Mouse (Mus musculus): ENCODE measurements around the gene Strip2. TPM values are rescaled to one million over a fixed set of nuclear protein-coding genes. Genes with fewer than 3 reads are reported as not detected.

Strip2 gene
- polyA plus RNA-seq, 1 experiment: 0.83 TPM

DNA sequence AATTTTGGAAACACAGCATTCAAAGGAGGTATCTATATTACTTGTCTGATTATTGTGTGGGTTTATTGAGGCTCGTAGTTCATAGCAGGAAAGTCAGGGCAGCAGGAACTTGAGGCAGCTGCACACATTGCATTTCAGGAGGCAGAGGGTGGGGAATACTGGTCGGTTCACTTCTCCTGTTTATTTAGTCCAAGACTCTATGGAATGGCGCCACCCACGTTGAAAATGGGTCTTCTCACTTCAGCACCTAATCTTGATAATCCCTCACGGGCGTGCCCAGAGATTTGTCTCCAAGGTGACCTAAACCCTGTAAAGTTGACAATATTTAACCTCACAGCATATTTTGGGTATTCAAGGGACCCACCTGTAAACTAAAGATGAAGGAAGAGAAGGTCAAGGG, 31.0 kb downstream of the Strip2 start:
- Histone ChIP-seq H3K36me3 (ENCODE audit: control insufficient read depth, insufficient read depth) (peaks cover 3% of the 10 kb centered on the region), H3K79me2 (ENCODE audit: control insufficient read depth, insufficient read depth) (no peaks in the 10 kb centered on the region), H3K4me3 (no peak overlapping the region), H3ac (ENCODE audit: control insufficient read depth, insufficient read length) (no peak overlapping the region), H3K27me3 (ENCODE audit: control insufficient read depth, insufficient read depth, insufficient read length) (no peaks in the 10 kb centered on the region), H3K4me2 (ENCODE audit: low read depth) (no peak overlapping the region)
- TF ChIP-seq USF1 (IDR thresholded peaks at IDR 0.05; ENCODE audit: low read depth): no peak
- no peak for TF ChIP-seq POLR2A (IDR thresholded peaks at IDR 0.05; ENCODE audit: insufficient read length, low read depth)
- no peak for TF ChIP-seq POLR2AphosphoS2 (IDR thresholded peaks at IDR 0.05; ENCODE audit: insufficient read length, low read depth)

DNA sequence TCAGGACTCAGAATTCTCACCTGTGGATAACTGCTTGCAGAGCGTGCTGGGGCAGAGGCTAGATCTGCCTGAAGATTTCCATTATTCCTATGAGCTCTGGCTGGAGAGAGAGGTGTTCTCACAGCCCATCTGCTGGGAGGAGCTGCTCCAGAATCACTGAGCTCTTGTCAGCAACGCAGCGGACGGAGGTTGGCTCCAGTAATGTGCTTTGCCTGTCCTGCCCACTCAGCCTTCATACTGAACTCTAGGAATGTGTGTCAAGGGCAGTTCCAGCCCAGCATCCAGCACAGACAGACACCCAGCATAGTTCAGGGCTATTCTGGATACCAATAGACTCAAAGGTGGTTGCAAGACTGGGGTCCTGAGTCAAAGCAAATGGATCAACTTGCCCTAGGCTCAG, 39.9 kb downstream of the Strip2 start:
- Histone ChIP-seq H3K4me2 (ENCODE audit: low read depth) (no peak overlapping the region), H3K27me3 (ENCODE audit: control insufficient read depth, insufficient read depth, insufficient read length) (no peaks in the 10 kb centered on the region), H3K4me3 (no peak overlapping the region), H3K79me2 (ENCODE audit: control insufficient read depth, insufficient read depth) (no peaks in the 10 kb centered on the region), H3K36me3 (ENCODE audit: control insufficient read depth, insufficient read depth) (no peaks in the 10 kb centered on the region), H3ac (ENCODE audit: control insufficient read depth, insufficient read length) (no peak overlapping the region)
- TF ChIP-seq POLR2AphosphoS2 (IDR thresholded peaks at IDR 0.05; ENCODE audit: insufficient read length, low read depth): no peak
- no peak for TF ChIP-seq TCF12 (IDR thresholded peaks at IDR 0.05; ENCODE audit: insufficient read depth, poor library complexity, severe bottlenecking)
- no peak for TF ChIP-seq TCF3 (IDR thresholded peaks at IDR 0.05; ENCODE audit: insufficient read length, low read depth)
- TF ChIP-seq REST (IDR thresholded peaks at IDR 0.05; ENCODE audit: insufficient read depth, insufficient read length): no peak
- TF ChIP-seq USF1 (IDR thresholded peaks at IDR 0.05; ENCODE audit: low read depth): no peak
- TF ChIP-seq SRF (IDR thresholded peaks at IDR 0.05; ENCODE audit: control insufficient read depth, insufficient read length, low read depth): no peak
- no peak for TF ChIP-seq POLR2A (IDR thresholded peaks at IDR 0.05; ENCODE audit: insufficient read length, low read depth)
- no peak for TF ChIP-seq MAX (IDR thresholded peaks at IDR 0.05; ENCODE audit: low read depth)
- no peak for TF ChIP-seq MYOG (IDR thresholded peaks at IDR 0.05; ENCODE audit: control insufficient read depth in 1 of 3, insufficient read depth in 1 of 3, insufficient read length in 2 of 3, low read depth in 2 of 3)
- TF ChIP-seq E2F4 (IDR thresholded peaks at IDR 0.05; ENCODE audit: insufficient read depth): no peak
- TF ChIP-seq MYOD1 (IDR thresholded peaks at IDR 0.05; ENCODE audit: control insufficient read depth in 1 of 3, insufficient read length in 2 of 3, low read depth in 2 of 3): no peak
- no peak for TF ChIP-seq CEBPB (IDR thresholded peaks at IDR 0.05; ENCODE audit: insufficient read depth, poor library complexity, severe bottlenecking)

DNA sequence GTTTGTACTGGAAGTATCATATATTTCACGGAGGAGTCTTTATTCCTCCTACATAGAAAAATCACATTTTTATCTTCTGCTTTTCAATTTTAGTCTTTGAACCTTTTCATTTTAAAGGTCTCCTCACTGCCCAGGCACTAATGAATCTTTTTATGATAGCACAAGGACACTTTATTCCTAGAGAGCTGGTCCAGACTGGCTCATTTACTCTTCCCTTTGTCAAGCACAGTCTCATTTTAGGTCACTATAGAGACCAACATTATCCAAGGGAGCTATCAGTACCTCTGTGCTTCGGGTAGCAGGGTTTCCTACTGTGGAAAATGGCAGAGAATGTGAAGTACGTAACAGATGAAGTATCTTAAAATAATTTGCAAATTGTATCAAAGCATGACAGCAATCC, 41.9 kb downstream of the Strip2 start:
- TF ChIP-seq POLR2AphosphoS2 (IDR thresholded peaks at IDR 0.05; ENCODE audit: insufficient read length, low read depth): no peak
- no peak for TF ChIP-seq MYOG (IDR thresholded peaks at IDR 0.05; ENCODE audit: control insufficient read depth in 1 of 3, insufficient read depth in 1 of 3, insufficient read length in 2 of 3, low read depth in 2 of 3)
- TF ChIP-seq REST (IDR thresholded peaks at IDR 0.05; ENCODE audit: insufficient read depth, insufficient read length): no peak
- no peak for TF ChIP-seq TCF3 (IDR thresholded peaks at IDR 0.05; ENCODE audit: insufficient read length, low read depth)
- no peak for TF ChIP-seq MYOD1 (IDR thresholded peaks at IDR 0.05; ENCODE audit: control insufficient read depth in 1 of 3, insufficient read length in 2 of 3, low read depth in 2 of 3)
- TF ChIP-seq SRF (IDR thresholded peaks at IDR 0.05; ENCODE audit: control insufficient read depth, insufficient read length, low read depth): no peak
- TF ChIP-seq POLR2A (IDR thresholded peaks at IDR 0.05; ENCODE audit: insufficient read length, low read depth): no peak
- no peak for TF ChIP-seq CEBPB (IDR thresholded peaks at IDR 0.05; ENCODE audit: insufficient read depth, poor library complexity, severe bottlenecking)
- no peak for TF ChIP-seq TCF12 (IDR thresholded peaks at IDR 0.05; ENCODE audit: insufficient read depth, poor library complexity, severe bottlenecking)
- no peak for TF ChIP-seq MAX (IDR thresholded peaks at IDR 0.05; ENCODE audit: low read depth)
- no peak for TF ChIP-seq USF1 (IDR thresholded peaks at IDR 0.05; ENCODE audit: low read depth)
- no peak for TF ChIP-seq E2F4 (IDR thresholded peaks at IDR 0.05; ENCODE audit: insufficient read depth)
- Histone ChIP-seq H3ac (ENCODE audit: control insufficient read depth, insufficient read length) (no peak overlapping the region), H3K36me3 (ENCODE audit: control insufficient read depth, insufficient read depth) (no peaks in the 10 kb centered on the region)

DNA sequence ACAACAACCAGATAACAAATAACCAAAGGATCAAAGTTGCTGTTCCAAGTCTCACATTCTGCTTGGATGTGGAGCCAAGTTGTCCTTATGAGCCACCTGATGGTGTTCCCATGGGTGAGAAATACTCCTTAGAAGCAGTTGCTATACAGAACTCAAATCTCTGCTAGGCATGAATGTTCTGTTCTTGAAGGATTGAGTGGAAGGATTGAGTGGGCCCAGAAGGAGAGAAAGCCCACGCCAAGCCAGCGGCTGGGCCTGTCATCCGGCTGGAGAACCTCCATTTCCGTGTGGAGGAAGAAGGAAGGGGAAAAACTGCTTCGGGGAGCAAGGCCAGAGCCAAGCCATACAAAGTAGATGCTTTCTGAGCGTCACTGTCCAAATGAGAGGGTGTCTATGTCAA, 44.3 kb downstream of the Strip2 start:
- no peak for TF ChIP-seq E2F4 (IDR thresholded peaks at IDR 0.05; ENCODE audit: insufficient read depth)
- TF ChIP-seq TCF12 (IDR thresholded peaks at IDR 0.05; ENCODE audit: insufficient read depth, poor library complexity, severe bottlenecking): no peak
- TF ChIP-seq POLR2A (IDR thresholded peaks at IDR 0.05; ENCODE audit: insufficient read length, low read depth): no peak
- TF ChIP-seq USF1 (IDR thresholded peaks at IDR 0.05; ENCODE audit: low read depth): no peak
- no peak for TF ChIP-seq SRF (IDR thresholded peaks at IDR 0.05; ENCODE audit: control insufficient read depth, insufficient read length, low read depth)
- no peak for TF ChIP-seq TCF3 (IDR thresholded peaks at IDR 0.05; ENCODE audit: insufficient read length, low read depth)
- no peak for TF ChIP-seq REST (IDR thresholded peaks at IDR 0.05; ENCODE audit: insufficient read depth, insufficient read length)
- TF ChIP-seq CEBPB (IDR thresholded peaks at IDR 0.05; ENCODE audit: insufficient read depth, poor library complexity, severe bottlenecking): no peak
- TF ChIP-seq MYOD1 (IDR thresholded peaks at IDR 0.05; ENCODE audit: control insufficient read depth in 1 of 3, insufficient read length in 2 of 3, low read depth in 2 of 3): no peak
- TF ChIP-seq MYOG (IDR thresholded peaks at IDR 0.05; ENCODE audit: control insufficient read depth in 1 of 3, insufficient read depth in 1 of 3, insufficient read length in 2 of 3, low read depth in 2 of 3): no peak
- H3ac ChIP-seq (ENCODE audit: control insufficient read depth, insufficient read length): no peak overlapping the region

More for the DNA sequence above, 41.9 kb downstream of the Strip2 start:
- no peaks in the 10 kb centered on the region for H3K79me2 ChIP-seq (ENCODE audit: control insufficient read depth, insufficient read depth)
- H3K4me2 ChIP-seq (ENCODE audit: low read depth): no peak overlapping the region
- no peaks in the 10 kb centered on the region for H3K27me3 ChIP-seq (ENCODE audit: control insufficient read depth, insufficient read depth, insufficient read length)
- H3K4me3 ChIP-seq: no peak overlapping the region

DNA sequence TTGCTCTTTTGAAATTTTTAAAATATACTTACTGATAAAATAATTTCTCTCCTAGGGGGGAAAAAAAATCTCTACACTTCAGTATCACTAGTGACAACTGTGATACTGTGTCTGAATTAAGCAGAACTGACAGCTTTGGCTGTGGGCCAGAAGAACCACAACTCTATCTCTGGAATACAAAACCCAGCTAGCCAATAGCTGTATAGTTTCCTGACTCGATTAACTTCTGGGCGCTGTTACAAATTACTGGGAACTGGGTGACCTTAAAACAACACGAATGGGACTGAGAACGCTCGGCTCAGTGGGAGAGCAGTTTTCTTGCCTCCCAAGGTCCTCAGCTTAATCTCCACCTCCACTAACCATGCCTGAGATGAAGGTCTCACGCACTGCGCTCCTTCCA, 51.1 kb downstream of the Strip2 start:
- Histone ChIP-seq H3K4me3 (no peak overlapping the region), H3ac (ENCODE audit: control insufficient read depth, insufficient read length) (no peak overlapping the region), H3K79me2 (ENCODE audit: control insufficient read depth, insufficient read depth) (no peaks in the 10 kb centered on the region), H3K27me3 (ENCODE audit: control insufficient read depth, insufficient read depth, insufficient read length) (no peaks in the 10 kb centered on the region), H3K4me2 (ENCODE audit: low read depth) (no peak overlapping the region), H3K36me3 (ENCODE audit: control insufficient read depth, insufficient read depth) (no peaks in the 10 kb centered on the region)
- TF ChIP-seq E2F4 (IDR thresholded peaks at IDR 0.05; ENCODE audit: insufficient read depth) (no peak), TCF12 (IDR thresholded peaks at IDR 0.05; ENCODE audit: insufficient read depth, poor library complexity, severe bottlenecking) (no peak), POLR2AphosphoS2 (IDR thresholded peaks at IDR 0.05; ENCODE audit: insufficient read length, low read depth) (no peak), USF1 (IDR thresholded peaks at IDR 0.05; ENCODE audit: low read depth) (no peak), CEBPB (IDR thresholded peaks at IDR 0.05; ENCODE audit: insufficient read depth, poor library complexity, severe bottlenecking) (no peak), TCF3 (IDR thresholded peaks at IDR 0.05; ENCODE audit: insufficient read length, low read depth) (no peak), MYOG (IDR thresholded peaks at IDR 0.05; ENCODE audit: control insufficient read depth in 1 of 3, insufficient read depth in 1 of 3, insufficient read length in 2 of 3, low read depth in 2 of 3) (no peak), MAX (IDR thresholded peaks at IDR 0.05; ENCODE audit: low read depth) (no peak), MYOD1 (IDR thresholded peaks at IDR 0.05; ENCODE audit: control insufficient read depth in 1 of 3, insufficient read length in 2 of 3, low read depth in 2 of 3) (no peak), POLR2A (IDR thresholded peaks at IDR 0.05; ENCODE audit: insufficient read length, low read depth) (no peak), REST (IDR thresholded peaks at IDR 0.05; ENCODE audit: insufficient read depth, insufficient read length) (no peak), SRF (IDR thresholded peaks at IDR 0.05; ENCODE audit: control insufficient read depth, insufficient read length, low read depth) (no peak)

More for the DNA sequence above, 44.3 kb downstream of the Strip2 start:
- Histone ChIP-seq H3K4me2 (ENCODE audit: low read depth) (no peak overlapping the region), H3K4me3 (no peak overlapping the region), H3K27me3 (ENCODE audit: control insufficient read depth, insufficient read depth, insufficient read length) (no peaks in the 10 kb centered on the region), H3K36me3 (ENCODE audit: control insufficient read depth, insufficient read depth) (no peaks in the 10 kb centered on the region), H3K79me2 (ENCODE audit: control insufficient read depth, insufficient read depth) (no peaks in the 10 kb centered on the region)
